Mouse (Mus musculus) midbrain, postnatal 0 days (tissue): ENCODE measurements around the gene Otub2. TPM values are rescaled to one million over a fixed set of nuclear protein-coding genes. Genes with fewer than 3 reads are reported as not detected.

Source experiments
- ATAC-seq: fragments of 200-750 bp; cut with Nextera tagmentation; 2 replicates; pipeline ENCODE4 v1.8.0; 2017; ENCODE audit warnings: moderate number of reproducible peaks, mild to moderate bottlenecking, moderate TSS enrichment, moderate library complexity; ENCODE audit not compliant: low FRiP score
- DNase-seq: peaks from one replicate; pipeline ENCODE4 v3.0.0-alpha.2; 2015; ENCODE audit warnings: low spot score
- H3K27ac ChIP-seq: fragments of 300-500 bp; sonication (generic); 2 replicates; pipeline ENCODE4 v1.5.1; 2014; ENCODE audit warnings: low read depth, mild to moderate bottlenecking, low read length, mixed read lengths
- H3K27me3 ChIP-seq: fragments of 300-500 bp; sonication (generic); 2 replicates; pipeline ENCODE4 v1.6.1; 2014; ENCODE audit warnings: low read length, control low read depth, mixed read lengths; ENCODE audit not compliant: insufficient read depth
- H3K36me3 ChIP-seq: fragments of 300-500 bp; sonication (generic); 2 replicates; pipeline ENCODE4 v1.6.1; 2014; ENCODE audit warnings: low read length, control low read depth, mixed read lengths; ENCODE audit not compliant: insufficient read depth
- H3K4me1 ChIP-seq: fragments of 300-500 bp; sonication (generic); 2 replicates; pipeline ENCODE4 v1.6.1; 2014; ENCODE audit warnings: mild to moderate bottlenecking, control low read depth, antibody characterized with exemption, low read length, mixed read lengths; ENCODE audit not compliant: insufficient read depth
- H3K4me2 ChIP-seq: fragments of 300-500 bp; sonication (generic); 2 replicates; pipeline ENCODE4 v1.6.1; 2014; ENCODE audit warnings: low read depth, mild to moderate bottlenecking, low read length, mixed read lengths; ENCODE audit not compliant: poor library complexity, severe bottlenecking
- H3K4me3 ChIP-seq: fragments of 300-500 bp; sonication (generic); 2 replicates; pipeline ENCODE4 v1.5.1; 2014; ENCODE audit warnings: low read depth, mild to moderate bottlenecking, low read length, moderate library complexity
- H3K9ac ChIP-seq: fragments of 300-500 bp; sonication (generic); replicated peaks from 2 replicates; pipeline ENCODE4 v1.6.1; 2014; ENCODE audit warnings: mild to moderate bottlenecking, low read length, moderate library complexity, mixed read lengths; ENCODE audit not compliant: poor library complexity, severe bottlenecking
- H3K9me3 ChIP-seq: fragments of 300-500 bp; sonication (generic); 2 replicates; pipeline ENCODE4 v1.6.1; 2016; ENCODE audit warnings: low read length, control low read depth
- CTCF ChIP-seq: IDR thresholded peaks from 2 replicates; pipeline ENCODE4 v1.5.1; 2016; ENCODE audit warnings: antibody characterized with exemption, mild to moderate bottlenecking
- WGBS: fragments of 180-500 bp; shearing (Covaris S2); extraction: QIAGEN DNeasy Blood & Tissue Kit; methylation state at CpG from one replicate; pipeline ENCODE4 v1.1.7; 2014; 5-methylcytosine and 5-hydroxymethylcytosine counted together
- polyA plus RNA-seq: library from polyadenylated mRNA; unstranded; fragments of >200 nt; fragmentation: Nextera tagmentation; extraction: Ambion mirVana; gene quantifications from 2 replicates; pipeline ENCODE4 v1.2.1, GENCODE M21; 2015
- total RNA-seq: library from RNA; depleted of rRNA; stranded (reverse); fragments of >200 nt; gene quantifications from 2 replicates; pipeline ENCODE4 v1.2.3, GENCODE M21; 2014

Otub2 gene
- total and polyA plus RNA-seq, 2 experiments from 2014 or later, result 20.6 to 29.6 TPM

- Histone ChIP-seq H3K9me3 (no peaks in the 10 kb centered on the region), H3K4me2 (peak overlapping the region; percentile 87), H3K27me3 (no peaks in the 10 kb centered on the region; the same call in 1 of the 2 replicates), H3K4me1 (peaks cover 26% of the 10 kb centered on the region), H3K27ac (peak overlapping the region; percentile 91), H3K36me3 (0 out of 2 replicates have a peak, but pooled peaks cover 8% of the 10 kb centered on the region), H3K9ac (peak overlapping the region; percentile 95), H3K4me3 (peak overlapping the region; percentile 92)
- WGBS, result 10% methylated on average over 33 of the region's 33 CpGs
- ATAC-seq, result peak; percentile 51
- peak; percentile 17 for DNase-seq
- TF ChIP-seq CTCF, result no peak
These were observed 36.7 kb downstream of the Otub2 start for GRCm38 (mm10) chr12:103425016-103425728.

- H3K4me3 ChIP-seq, result peak within 1 kb of the TSS; percentile 92
- peak within 1 kb of the TSS; percentile 91 for H3K27ac ChIP-seq
- ATAC-seq (peak; percentile 99), DNase-seq (peak; percentile 100)
- H3K9me3 ChIP-seq, result no peaks in the 10 kb centered on the region
- 0 out of 2 replicates have a peak, but pooled peaks cover 8% of the 10 kb centered on the region for H3K36me3 ChIP-seq
- TF ChIP-seq CTCF, result peak; percentile 93
- H3K4me1 ChIP-seq, result peaks cover 26% of the 10 kb centered on the region
- WGBS, result 2% methylated on average over 33 of the region's 33 CpGs
- no peaks in the 10 kb centered on the region; the same call in 1 of the 2 replicates for H3K27me3 ChIP-seq
- peak within 1 kb of the TSS; percentile 95 for H3K9ac ChIP-seq
- H3K4me2 ChIP-seq, result peak within 1 kb of the TSS; percentile 87
These were observed 37.4 kb downstream of the Otub2 start, which contains the start of gene Ddx24 for GRCm38 (mm10) chr12:103425729-103426470. Ddx24 (minus strand) TSS chr12:103425830.

GRCm38 (mm10) chr12:103426710-103427109, 38.2 kb downstream of the Otub2 start:
- 0 out of 2 replicates have a peak, but pooled peaks cover 8% of the 10 kb centered on the region for H3K36me3 ChIP-seq
- H3K9ac ChIP-seq, result no peak overlapping the region
- no peaks in the 10 kb centered on the region for H3K9me3 ChIP-seq
- 92% methylated on average over 7 of the region's 7 CpGs for WGBS
- no peak for DNase-seq
- peak; percentile 49 for TF ChIP-seq CTCF
- H3K4me3 ChIP-seq, result no peak overlapping the region
- H3K4me1 ChIP-seq, result peaks cover 20% of the 10 kb centered on the region
- H3K27ac ChIP-seq, result no peak overlapping the region
- ATAC-seq, result no peak
- no peak overlapping the region for H3K4me2 ChIP-seq
- H3K27me3 ChIP-seq, result no peaks in the 10 kb centered on the region; the same call in 1 of the 2 replicates

GRCm38 (mm10) chr12:103433430-103433829, 44.9 kb downstream of the Otub2 start:
- H3K4me1 ChIP-seq, result no peaks in the 10 kb centered on the region
- H3K9me3 ChIP-seq, result no peaks in the 10 kb centered on the region
- H3K4me3 ChIP-seq, result no peak overlapping the region
- H3K9ac ChIP-seq, result no peak overlapping the region
- 88% methylated on average over 2 of the region's 2 CpGs for WGBS
- no peak for TF ChIP-seq CTCF
- H3K4me2 ChIP-seq, result no peak overlapping the region
- no peaks in the 10 kb centered on the region; the same call in 1 of the 2 replicates for H3K27me3 ChIP-seq
- no peak overlapping the region for H3K27ac ChIP-seq
- no peak for DNase-seq
- no peak for ATAC-seq
- no peaks in the 10 kb centered on the region for H3K36me3 ChIP-seq

- H3K4me2 ChIP-seq, result 0 out of 2 replicates have a peak within 1 kb of the TSS, but pooled peaks have one; percentile 2
- TF ChIP-seq CTCF, result no peak
- DNase-seq, result peak; percentile 28
- ATAC-seq, result no peak
- no peak within 1 kb of the TSS for H3K27ac ChIP-seq
- no peak within 1 kb of the TSS for H3K9ac ChIP-seq
- H3K4me3 ChIP-seq, result no peak within 1 kb of the TSS
- no peaks in the 10 kb centered on the region; the same call in 1 of the 2 replicates for H3K27me3 ChIP-seq
- no peaks in the 10 kb centered on the region for H3K36me3 ChIP-seq
- no peaks in the 10 kb centered on the region for H3K9me3 ChIP-seq
- H3K4me1 ChIP-seq, result no peaks in the 10 kb centered on the region
- 69% methylated on average over 8 of the region's 8 CpGs for WGBS
These were observed 45.7 kb downstream of the Otub2 start, which contains the start of gene Ifi27 for GRCm38 (mm10) chr12:103433986-103434731. Ifi27 (plus strand) TSS chr12:103434211.
